13 mouse cellular contexts compared by ENCODE assay signal in genomic region chr6:99614566-99615271, GRCm38 (mm10). TPM values are rescaled to one million over a fixed set of nuclear protein-coding genes. Genes with fewer than 3 reads are reported as not detected.
DNase-seq lines count a peak whose midpoint lies in the region; ATAC-seq and TF ChIP-seq lines count a peak whose summit lies in the region.
"Had no signal": no experiment of that assay in that cellular context is flagged by ENCODE, and none has a peak within 500 bp of the region (broad histone marks: within the 10 kb centered on the region; RNA-seq: fewer than 3 reads in every experiment).

No protein-coding gene starts in this region.

- H3K36me3 ChIP-seq in kidney, postnatal 0 days (ENCODE audit: insufficient read depth, low read length), result no peaks in the 10 kb centered on the region
- H3K36me3 ChIP-seq in neural tube, embryonic 11.5 days (ENCODE audit: control insufficient read depth, insufficient read depth, low read length), result no peaks in the 10 kb centered on the region
- no peaks in the 10 kb centered on the region for H3K36me3 ChIP-seq in hindbrain, embryonic 13.5 days
- H3K36me3 ChIP-seq in neural tube, embryonic 12.5 days, result no peaks in the 10 kb centered on the region
- H3K36me3 ChIP-seq: hindbrain, embryonic 15.5 days had no signal

- H3K4me2 ChIP-seq in kidney, postnatal 0 days (ENCODE audit: low read length), result 0 out of 2 replicates have a peak overlapping the region, but pooled peaks have one; percentile 2
- H3K4me2 ChIP-seq in neural tube, embryonic 11.5 days (ENCODE audit: low read depth), result no peak overlapping the region
- H3K4me2 ChIP-seq in hindbrain, embryonic 13.5 days, result no peak overlapping the region
- H3K4me2 ChIP-seq in neural tube, embryonic 12.5 days (replicated peaks), result peak overlapping the region; percentile 25
- H3K4me2 ChIP-seq: heart, embryonic 11.5 days; hindbrain, embryonic 15.5 days had no signal

- intact Hi-C loops in heart, postnatal 14 days (cut with DNase I), result no loop called here

- TF ChIP-seq CTCF in kidney, postnatal 0 days (IDR thresholded peaks at IDR 0.05; ENCODE audit: low read depth), result no peak

- H3K4me3 ChIP-seq in kidney, postnatal 0 days (replicated peaks; ENCODE audit: low read depth, low read length), result no peak overlapping the region
- no peak overlapping the region for H3K4me3 ChIP-seq in neural tube, embryonic 11.5 days (ENCODE audit: low read depth, low read length)
- H3K4me3 ChIP-seq in hindbrain, embryonic 13.5 days, result no peak overlapping the region
- no peak overlapping the region for H3K4me3 ChIP-seq in neural tube, embryonic 12.5 days
- H3K4me3 ChIP-seq: hindbrain, embryonic 15.5 days; megakaryocyte, embryonic 14.5 days had no signal

- H3K9me3 ChIP-seq in kidney, postnatal 0 days (replicated peaks; ENCODE audit: low read length), result no peaks in the 10 kb centered on the region
- H3K9me3 ChIP-seq in neural tube, embryonic 11.5 days (ENCODE audit: control insufficient read depth, low read length), result no peaks in the 10 kb centered on the region
- H3K9me3 ChIP-seq in hindbrain, embryonic 13.5 days, result no peaks in the 10 kb centered on the region
- H3K9me3 ChIP-seq in neural tube, embryonic 12.5 days, result no peaks in the 10 kb centered on the region
- H3K9me3 ChIP-seq: hindbrain, embryonic 15.5 days; megakaryocyte, embryonic 14.5 days had no signal

- no peak overlapping the region for H3K9ac ChIP-seq in kidney, postnatal 0 days (ENCODE audit: low read depth, low read length)
- H3K9ac ChIP-seq in neural tube, embryonic 11.5 days (ENCODE audit: low read length), result 0 out of 2 replicates have a peak overlapping the region, but pooled peaks have one; percentile 14
- H3K9ac ChIP-seq in hindbrain, embryonic 13.5 days, result peak overlapping the region; percentile 0; the same call in 1 of the 2 replicates
- H3K9ac ChIP-seq in neural tube, embryonic 12.5 days, result no peak overlapping the region
- H3K9ac ChIP-seq: hindbrain, embryonic 15.5 days had no signal

- H3K4me1 ChIP-seq in kidney, postnatal 0 days (replicated peaks; ENCODE audit: insufficient read depth, low read length), result no peaks in the 10 kb centered on the region; the same call in 1 of the 2 replicates
- peaks cover 20% of the 10 kb centered on the region for H3K4me1 ChIP-seq in neural tube, embryonic 11.5 days (ENCODE audit: control insufficient read depth, insufficient read depth, low read length)
- peaks cover 25% of the 10 kb centered on the region for H3K4me1 ChIP-seq in hindbrain, embryonic 13.5 days (replicated peaks)
- peaks cover 18% of the 10 kb centered on the region for H3K4me1 ChIP-seq in neural tube, embryonic 12.5 days

- DNase-seq in kidney, postnatal 0 days (ENCODE audit: low spot score), result no peak
- no peak for DNase-seq in kidney, postnatal 25 days
- DNase-seq in neural tube, embryonic 11.5 days (ENCODE audit: low spot score), result no peak
- DNase-seq in neural tube, embryonic 10.5 days (ENCODE audit: extremely low spot score, low spot score), result no peak
- no peak for DNase-seq in heart, postnatal 14 days
- no peak for DNase-seq in cerebellum, adult 11 months
- DNase-seq: adrenal gland, postnatal 10 days; lung, adult 2 months had no signal

- no peak for ATAC-seq in kidney, postnatal 0 days (replicated peaks; ENCODE audit: low FRiP score, low read depth)
- no peak for ATAC-seq in neural tube, embryonic 11.5 days (ENCODE audit: insufficient read depth, low FRiP score, low TSS enrichment)
- ATAC-seq in hindbrain, embryonic 13.5 days (ENCODE audit: low FRiP score), result no peak
- ATAC-seq in neural tube, embryonic 12.5 days (ENCODE audit: low FRiP score, low read depth), result no peak

- H3K27me3 ChIP-seq in kidney, postnatal 0 days (ENCODE audit: insufficient read depth, low read length), result no peaks in the 10 kb centered on the region
- H3K27me3 ChIP-seq in neural tube, embryonic 11.5 days (ENCODE audit: control insufficient read depth, insufficient read depth, low read length), result no peaks in the 10 kb centered on the region
- peaks cover 40% of the 10 kb centered on the region for H3K27me3 ChIP-seq in hindbrain, embryonic 13.5 days
- H3K27me3 ChIP-seq in neural tube, embryonic 12.5 days (replicated peaks), result no peaks in the 10 kb centered on the region

- 35% methylated on average over 17 of the region's 17 CpGs for WGBS in kidney, postnatal 0 days
- WGBS in neural tube, embryonic 11.5 days, result 52% methylated on average over 17 of the region's 17 CpGs
- WGBS in hindbrain, embryonic 13.5 days, result 55% methylated on average over 17 of the region's 17 CpGs
- 50% methylated on average over 17 of the region's 17 CpGs for WGBS in neural tube, embryonic 12.5 days

- no peak overlapping the region for H3K27ac ChIP-seq in kidney, postnatal 0 days
- peak overlapping the region; percentile 34; the same call in 1 of the 2 replicates for H3K27ac ChIP-seq in neural tube, embryonic 11.5 days (ENCODE audit: low read depth, low read length)
- H3K27ac ChIP-seq in hindbrain, embryonic 13.5 days, result no peak overlapping the region
- no peak overlapping the region for H3K27ac ChIP-seq in neural tube, embryonic 12.5 days
- H3K27ac ChIP-seq: hindbrain, embryonic 15.5 days had no signal

RNA-seq across cellular contexts. Expression of gene Eif4e3, which starts 51.9 kb away (rescaled TPM):
- polyA plus RNA-seq in kidney, postnatal 0 days (2015; fragmentation: Nextera tagmentation; extraction: Ambion mirVana), result 16.4 and 17.0 TPM in 2 replicates
- polyA plus RNA-seq in neural tube, embryonic 11.5 days (2014; fragmentation: Nextera tagmentation; extraction: Ambion mirVana), result 19.5 and 19.6 TPM in 2 replicates
- polyA plus RNA-seq in hindbrain, embryonic 13.5 days (2015; fragmentation: Nextera tagmentation; extraction: Ambion mirVana), result 7.5 and 7.8 TPM in 2 replicates
- 12.8 and 14.3 TPM in 2 replicates for polyA plus RNA-seq in neural tube, embryonic 12.5 days (2016; fragmentation: Nextera tagmentation; extraction: Ambion mirVana)
- total RNA-seq in heart, postnatal 14 days (2021), result 10 to 100 TPM; 32.5 to 34.2 TPM

RNA-seq across cellular contexts. Expression of gene Gm20696, which starts 51.9 kb away (rescaled TPM):
- 1.7 and 1.8 TPM in 2 replicates for polyA plus RNA-seq in kidney, postnatal 0 days (2015; fragmentation: Nextera tagmentation; extraction: Ambion mirVana)
- polyA plus RNA-seq in neural tube, embryonic 11.5 days (2014; fragmentation: Nextera tagmentation; extraction: Ambion mirVana), result 2.5 and 4.7 TPM in 2 replicates
- 2.7 and 3.2 TPM in 2 replicates for polyA plus RNA-seq in hindbrain, embryonic 13.5 days (2015; fragmentation: Nextera tagmentation; extraction: Ambion mirVana)
- 3.2 and 4.8 TPM in 2 replicates for polyA plus RNA-seq in neural tube, embryonic 12.5 days (2016; fragmentation: Nextera tagmentation; extraction: Ambion mirVana)
- 1 to 10 TPM; 2.3 to 3.2 TPM for total RNA-seq in heart, postnatal 14 days (2021)

Comparison
In these comparisons a context has a peak if more than half of its experiments do, and no peak if none do; other contexts are left out.
1. H3K4me2 ChIP-seq: peak in kidney, postnatal 0 days (single experiment) and neural tube, embryonic 12.5 days (single experiment); none in neural tube, embryonic 11.5 days (single experiment) and hindbrain, embryonic 13.5 days (single experiment).
2. H3K9ac ChIP-seq: peak in neural tube, embryonic 11.5 days (single experiment) and hindbrain, embryonic 13.5 days (single experiment); none in kidney, postnatal 0 days (single experiment) and neural tube, embryonic 12.5 days (single experiment).